Mouse (Mus musculus): Measurements from ENCODE around the gene Mcm2.

GRCm38 (mm10) chr6:88934816-88935215, 36.2 kb upstream of the Mcm2 start:
- TF ChIP-seq GATA1 (IDR thresholded peaks at IDR 0.05; ENCODE audit: borderline replicate concordance, low read length) (no peak), FLI1 (IDR thresholded peaks at IDR 0.05; ENCODE audit: low read length) (no peak)
